Mouse (Mus musculus): ENCODE data around the gene Pyroxd1.

- TF ChIP-seq CTCF (IDR thresholded peaks at IDR 0.05; ENCODE audit: control insufficient read depth, insufficient read depth, insufficient read length) (no peak), USF1 (IDR thresholded peaks at IDR 0.05; ENCODE audit: low read depth) (no peak)
Measured at GRCm38 (mm10) chr6:142389101-142389500, 43.6 kb downstream of the Pyroxd1 start.
